Mouse (Mus musculus): ENCODE results near the gene Chd2.

- TF ChIP-seq POLR2A (IDR thresholded peaks at IDR 0.05; ENCODE audit: extremely low read depth, insufficient read depth, low read length) (no peak), CTCF (IDR thresholded peaks at IDR 0.05; ENCODE audit: low read depth, low read length) (no peak)
Measured at GRCm38 (mm10) chr7:73505266-73505665, 36.4 kb downstream of the Chd2 start.

All from liver, adult 2 months (tissue).